Mouse (Mus musculus): Measurements from ENCODE around the gene Igsf3. TPM values are rescaled to one million over a fixed set of nuclear protein-coding genes. Genes with fewer than 3 reads are reported as not detected.
"Not testable (repeated sequence)": the region's sequence is repeated elsewhere in the genome, so short reads cannot be mapped to it uniquely, and the experiment has no call there.

Igsf3 gene
- polyA plus RNA-seq, 2 experiments from 2014 or later = 0.86 to 1.6 TPM

GRCm38 (mm10) chr3:101405495-101405894 lies 28.6 kb downstream of the Igsf3 start:
- no peak for ATAC-seq

GRCm38 (mm10) chr3:101406097-101406496 lies 29.2 kb downstream of the Igsf3 start:
- ATAC-seq = no peak

GRCm38 (mm10) chr3:101407568-101407967 lies 30.7 kb downstream of the Igsf3 start:
- peak; percentile 77 for ATAC-seq

GRCm38 (mm10) chr3:101408953-101409750 lies 32.3 kb downstream of the Igsf3 start:
- ATAC-seq = no peak

GRCm38 (mm10) chr3:101410202-101410601 lies 33.3 kb downstream of the Igsf3 start:
- no peak for ATAC-seq

GRCm38 (mm10) chr3:101410745-101411144 lies 33.9 kb downstream of the Igsf3 start:
- no peak for ATAC-seq

GRCm38 (mm10) chr3:101411626-101412025 lies 34.7 kb downstream of the Igsf3 start:
- no peak for ATAC-seq

- no peak for ATAC-seq
These were observed 35.2 kb downstream of the Igsf3 start for GRCm38 (mm10) chr3:101412115-101412514.

GRCm38 (mm10) chr3:101413013-101413412 lies 36.1 kb downstream of the Igsf3 start:
- ATAC-seq = not testable (repeated sequence)

- ATAC-seq = no peak
These were observed 42.1 kb downstream of the Igsf3 start for GRCm38 (mm10) chr3:101418740-101419652.

- ATAC-seq = no peak
These were observed 42.7 kb downstream of the Igsf3 start for GRCm38 (mm10) chr3:101419653-101419994.

GRCm38 (mm10) chr3:101423188-101423587 lies 46.3 kb downstream of the Igsf3 start:
- ATAC-seq = no peak

GRCm38 (mm10) chr3:101424295-101424885 lies 47.5 kb downstream of the Igsf3 start:
- no peak for ATAC-seq

- no peak for ATAC-seq
These were observed 53.3 kb downstream of the Igsf3 start for GRCm38 (mm10) chr3:101429982-101430754.

- no peak for ATAC-seq
These were observed 53.9 kb downstream of the Igsf3 start for GRCm38 (mm10) chr3:101430755-101431115.

- ATAC-seq = no peak
These were observed 58.8 kb downstream of the Igsf3 start for GRCm38 (mm10) chr3:101435672-101436071.

- no peak for ATAC-seq
These were observed 59.6 kb downstream of the Igsf3 start for GRCm38 (mm10) chr3:101436469-101436868.

- no peak for ATAC-seq
These were observed 60.2 kb downstream of the Igsf3 start for GRCm38 (mm10) chr3:101437021-101437563.

GRCm38 (mm10) chr3:101443265-101443881 lies 66.5 kb downstream of the Igsf3 start:
- no peak for ATAC-seq

- ATAC-seq = no peak
These were observed 67.6 kb downstream of the Igsf3 start for GRCm38 (mm10) chr3:101444437-101444836.

- ATAC-seq = no peak
These were observed 70.4 kb downstream of the Igsf3 start for GRCm38 (mm10) chr3:101447239-101447638.

GRCm38 (mm10) chr3:101448765-101449164 lies 71.9 kb downstream of the Igsf3 start:
- no peak for ATAC-seq

Measured in activated CD4-positive, CD25-positive, alpha-beta regulatory T cell, adult 4 months (primary cell).